Mouse (Mus musculus): ENCODE measurements around the gene Cd2. TPM values are rescaled to one million over a fixed set of nuclear protein-coding genes. Genes with fewer than 3 reads are reported as not detected.

The Cd2 gene
- total RNA-seq, 1 experiment: 0.62 TPM

GRCm38 (mm10) chr3:101292611-101293010 lies 4.9 kb upstream of the Cd2 start:
- Histone ChIP-seq H3K27ac (ENCODE audit: insufficient read depth, low read depth, low read length, poor library complexity, severe bottlenecking) (no peak overlapping the region), H3K36me3 (ENCODE audit: control insufficient read depth, insufficient read depth, low read length, poor library complexity, severe bottlenecking) (no peaks in the 10 kb centered on the region), H3K9ac (ENCODE audit: insufficient read depth, low read depth, low read length, poor library complexity, severe bottlenecking) (no peak overlapping the region), H3K9me3 (ENCODE audit: control insufficient read depth, insufficient read depth, low read depth, low read length) (no peaks in the 10 kb centered on the region), H3K4me3 (ENCODE audit: insufficient read depth in 1 of 2, low read depth in 1 of 2, low read length in 2 of 2, poor library complexity in 1 of 2, severe bottlenecking in 1 of 2) (no peak overlapping the region), H3K4me1 (ENCODE audit: control insufficient read depth in 2 of 2, insufficient read depth in 2 of 2, low read length in 2 of 2, poor library complexity in 1 of 2) (peaks cover 1 to 14% of the 10 kb centered on the region in 2 experiments; a peak in 3 of 4 replicates)
- in situ Hi-C loops (cut with MboI; ENCODE audit: low sequenced_read_pairs in 2 of 2, unreplicated experiment in 2 of 2): loop anchor here (5.0 to 10.0 kb wide), 2 partner anchors 318 to 320 kb away; no protein-coding TSS in a partner anchor
- TF ChIP-seq MAFK (IDR thresholded peaks at IDR 0.05; ENCODE audit: insufficient read depth, low read depth, low read length): no peak
- TF ChIP-seq ZC3H11A (IDR thresholded peaks at IDR 0.05; ENCODE audit: borderline replicate concordance, low read depth, low read length): no peak
- no peak for TF ChIP-seq ZNF384 (IDR thresholded peaks at IDR 0.05; ENCODE audit: low read depth, low read length)
- TF ChIP-seq HCFC1 (IDR thresholded peaks at IDR 0.05; ENCODE audit: borderline replicate concordance, insufficient read depth, low read length): no peak
- TF ChIP-seq CHD2 (IDR thresholded peaks at IDR 0.05; ENCODE audit: low read depth, low read length): no peak
- no peak for DNase-seq (ENCODE audit: low read depth, low spot score)

DNA sequence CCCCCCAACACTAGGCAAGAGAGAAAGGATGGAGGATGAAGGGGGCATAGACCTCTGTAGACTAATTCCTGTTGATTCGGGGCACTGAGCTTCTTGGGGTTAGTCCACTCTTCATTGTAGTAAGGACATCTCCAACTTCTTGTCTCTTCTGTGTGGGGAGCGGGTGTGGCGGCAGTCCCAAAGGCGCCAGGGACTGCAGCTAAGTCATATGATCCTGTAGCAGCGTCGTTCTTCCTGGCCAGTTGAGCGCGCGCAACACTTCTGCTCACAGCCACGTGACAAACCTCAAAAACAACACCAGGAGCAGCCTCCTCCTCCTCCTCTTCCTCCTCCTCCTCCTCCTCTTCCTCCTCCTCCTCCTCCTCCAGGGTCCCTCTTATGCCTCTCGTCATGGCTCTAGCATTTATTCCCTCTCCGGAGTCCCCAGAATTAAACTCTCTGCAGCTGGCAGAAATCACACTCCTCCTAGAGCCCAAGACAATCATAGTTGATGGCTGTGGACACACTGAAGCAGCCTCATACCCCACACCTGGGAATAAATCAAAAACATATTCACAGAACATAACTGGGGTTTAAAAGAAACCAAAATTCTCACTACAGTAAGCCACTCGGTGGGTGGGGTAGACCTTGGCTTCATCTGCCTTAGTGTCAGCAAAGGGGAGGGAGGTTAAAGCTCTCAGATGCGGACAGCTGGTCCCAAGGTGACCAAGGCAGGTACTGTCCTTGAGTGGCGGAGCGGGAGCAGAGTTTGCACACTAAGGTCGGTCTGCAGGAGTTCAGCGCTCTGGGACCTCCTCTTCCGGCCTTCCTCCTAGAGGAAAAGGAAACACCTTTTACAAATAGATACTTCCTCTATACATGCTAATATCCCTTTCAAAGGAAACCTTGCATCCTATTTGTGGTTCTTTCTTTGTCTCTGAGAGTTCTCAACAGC lies 3.1 kb upstream of the Cd2 start:
- in situ Hi-C loops (cut with MboI; ENCODE audit: low sequenced_read_pairs in 2 of 2, unreplicated experiment in 2 of 2): loop anchor here (5.0 to 10.0 kb wide), 2 partner anchors 316 to 319 kb away; no protein-coding TSS in a partner anchor

GRCm38 (mm10) chr3:101290036-101290435 lies 2.3 kb upstream of the Cd2 start:
- in situ Hi-C loops (cut with MboI; ENCODE audit: low sequenced_read_pairs in 2 of 2, unreplicated experiment in 2 of 2): loop anchor here (5.0 to 10.0 kb wide), 2 partner anchors 315 to 318 kb away; no protein-coding TSS in a partner anchor
- no peaks in the 10 kb centered on the region for H3K9me3 ChIP-seq (ENCODE audit: control insufficient read depth, insufficient read depth, low read depth, low read length)
- no peak overlapping the region for H3K27ac ChIP-seq (ENCODE audit: insufficient read depth, low read depth, low read length, poor library complexity, severe bottlenecking)
- no peak overlapping the region for H3K9ac ChIP-seq (ENCODE audit: insufficient read depth, low read depth, low read length, poor library complexity, severe bottlenecking)
- TF ChIP-seq CHD2 (IDR thresholded peaks at IDR 0.05; ENCODE audit: low read depth, low read length) (no peak), ZC3H11A (IDR thresholded peaks at IDR 0.05; ENCODE audit: borderline replicate concordance, low read depth, low read length) (no peak), MAFK (IDR thresholded peaks at IDR 0.05; ENCODE audit: insufficient read depth, low read depth, low read length) (no peak), ZNF384 (IDR thresholded peaks at IDR 0.05; ENCODE audit: low read depth, low read length) (no peak), HCFC1 (IDR thresholded peaks at IDR 0.05; ENCODE audit: borderline replicate concordance, insufficient read depth, low read length) (no peak)
- H3K36me3 ChIP-seq (ENCODE audit: control insufficient read depth, insufficient read depth, low read length, poor library complexity, severe bottlenecking): no peaks in the 10 kb centered on the region
- H3K4me3 ChIP-seq (ENCODE audit: insufficient read depth in 1 of 2, low read depth in 1 of 2, low read length in 2 of 2, poor library complexity in 1 of 2, severe bottlenecking in 1 of 2): no peak overlapping the region
- peaks cover 1 to 14% of the 10 kb centered on the region in 2 experiments; a peak in 3 of 4 replicates for H3K4me1 ChIP-seq (ENCODE audit: control insufficient read depth in 2 of 2, insufficient read depth in 2 of 2, low read length in 2 of 2, poor library complexity in 1 of 2)
- DNase-seq (ENCODE audit: low read depth, low spot score): no peak

More for the DNA sequence above, 3.1 kb upstream of the Cd2 start:
- no peak overlapping the region for H3K27ac ChIP-seq (ENCODE audit: insufficient read depth, low read depth, low read length, poor library complexity, severe bottlenecking)
- H3K9me3 ChIP-seq (ENCODE audit: control insufficient read depth, insufficient read depth, low read depth, low read length): no peaks in the 10 kb centered on the region
- H3K36me3 ChIP-seq (ENCODE audit: control insufficient read depth, insufficient read depth, low read length, poor library complexity, severe bottlenecking): no peaks in the 10 kb centered on the region
- H3K4me1 ChIP-seq (ENCODE audit: control insufficient read depth in 2 of 2, insufficient read depth in 2 of 2, low read length in 2 of 2, poor library complexity in 1 of 2): peaks cover 1 to 16% of the 10 kb centered on the region in 2 experiments; a peak in 3 of 4 replicates
- no peak for TF ChIP-seq MAFK (IDR thresholded peaks at IDR 0.05; ENCODE audit: insufficient read depth, low read depth, low read length)
- no peak for TF ChIP-seq CHD2 (IDR thresholded peaks at IDR 0.05; ENCODE audit: low read depth, low read length)
- TF ChIP-seq ZC3H11A (IDR thresholded peaks at IDR 0.05; ENCODE audit: borderline replicate concordance, low read depth, low read length): no peak
- TF ChIP-seq ZNF384 (IDR thresholded peaks at IDR 0.05; ENCODE audit: low read depth, low read length): no peak
- TF ChIP-seq HCFC1 (IDR thresholded peaks at IDR 0.05; ENCODE audit: borderline replicate concordance, insufficient read depth, low read length): no peak
- no peak overlapping the region for H3K4me3 ChIP-seq (ENCODE audit: insufficient read depth in 1 of 2, low read depth in 1 of 2, low read length in 2 of 2, poor library complexity in 1 of 2, severe bottlenecking in 1 of 2)
- no peak for DNase-seq (ENCODE audit: low read depth, low spot score)
- H3K9ac ChIP-seq (ENCODE audit: insufficient read depth, low read depth, low read length, poor library complexity, severe bottlenecking): no peak overlapping the region

GRCm38 (mm10) chr3:101289406-101289805 lies 1.7 kb upstream of the Cd2 start:
- no peak for DNase-seq (ENCODE audit: low read depth, low spot score)
- Histone ChIP-seq H3K36me3 (ENCODE audit: control insufficient read depth, insufficient read depth, low read length, poor library complexity, severe bottlenecking) (no peaks in the 10 kb centered on the region), H3K4me3 (ENCODE audit: insufficient read depth in 1 of 2, low read depth in 1 of 2, low read length in 2 of 2, poor library complexity in 1 of 2, severe bottlenecking in 1 of 2) (no peak overlapping the region), H3K9ac (ENCODE audit: insufficient read depth, low read depth, low read length, poor library complexity, severe bottlenecking) (no peak overlapping the region), H3K4me1 (ENCODE audit: control insufficient read depth in 2 of 2, insufficient read depth in 2 of 2, low read length in 2 of 2, poor library complexity in 1 of 2) (peaks cover 1 to 8% of the 10 kb centered on the region in 2 experiments; a peak in 3 of 4 replicates), H3K9me3 (ENCODE audit: control insufficient read depth, insufficient read depth, low read depth, low read length) (no peaks in the 10 kb centered on the region), H3K27ac (ENCODE audit: insufficient read depth, low read depth, low read length, poor library complexity, severe bottlenecking) (no peak overlapping the region)
- in situ Hi-C loops (cut with MboI; ENCODE audit: low sequenced_read_pairs in 2 of 2, unreplicated experiment in 2 of 2): no loop called here
- TF ChIP-seq MAFK (IDR thresholded peaks at IDR 0.05; ENCODE audit: insufficient read depth, low read depth, low read length) (no peak), ZC3H11A (IDR thresholded peaks at IDR 0.05; ENCODE audit: borderline replicate concordance, low read depth, low read length) (no peak), ZNF384 (IDR thresholded peaks at IDR 0.05; ENCODE audit: low read depth, low read length) (no peak), HCFC1 (IDR thresholded peaks at IDR 0.05; ENCODE audit: borderline replicate concordance, insufficient read depth, low read length) (no peak), CHD2 (IDR thresholded peaks at IDR 0.05; ENCODE audit: low read depth, low read length) (no peak)

All from ES-E14 (cell line).